Mouse (Mus musculus) heart, adult 9 months (tissue): ENCODE results near the gene Pip5k1b.
A peak's percentile ranks its signal among the peaks of the same experiment; 100 is the strongest.

Source experiments
- DNase-seq, 2 experiments: peaks; one replicate each; pipeline ENCODE4 v3.0.0; 2022; ENCODE audit warnings: low spot score in 2 of 2

Pip5k1b gene

DNA sequence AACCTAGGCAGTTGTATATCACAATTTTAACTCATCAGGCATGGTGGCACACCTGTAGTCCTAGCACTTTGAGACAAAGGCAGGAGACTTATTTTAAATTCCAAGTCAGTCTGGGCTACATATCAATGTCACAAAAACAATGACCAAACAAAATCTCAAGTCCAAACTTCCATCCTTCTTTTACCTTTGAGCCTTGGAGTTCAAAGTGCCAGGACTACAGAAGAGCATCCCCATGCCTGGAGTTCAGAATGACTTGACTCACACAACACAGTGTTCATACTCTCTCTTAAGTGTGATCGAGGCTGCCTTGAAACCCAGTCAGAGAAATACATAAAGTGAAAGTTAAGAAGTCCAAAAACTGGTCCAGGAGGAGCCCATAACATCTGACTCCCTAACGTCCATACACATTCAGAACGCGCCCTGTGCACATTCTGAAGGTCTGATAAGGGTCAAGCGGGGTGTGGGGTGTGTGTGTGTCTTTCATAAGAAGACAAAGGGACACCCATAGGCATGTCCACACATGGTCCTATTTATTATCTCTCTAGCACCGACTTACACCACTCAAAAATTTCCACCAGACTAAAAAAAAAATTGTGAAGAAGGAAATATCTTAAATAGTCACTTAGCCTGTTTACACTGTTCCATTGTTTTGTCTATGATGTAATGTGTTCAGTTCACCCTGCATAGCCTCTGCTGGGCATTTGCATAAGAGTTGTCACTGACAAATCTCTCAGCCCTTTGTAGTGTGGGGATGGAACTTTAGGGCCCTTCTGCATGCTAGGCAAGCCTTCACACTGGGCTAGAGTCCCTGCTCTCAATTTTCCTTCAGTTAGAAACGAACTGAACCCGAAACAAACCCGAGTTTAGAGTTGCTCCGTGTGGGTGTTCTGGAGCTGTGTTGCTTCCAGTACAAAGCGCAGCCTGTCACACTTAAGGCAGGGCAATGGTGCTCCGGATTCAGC is 296.0 kb downstream of the Pip5k1b start:
- no peak for DNase-seq

GRCm38 (mm10) chr19:24258368-24258767 is 297.3 kb downstream of the Pip5k1b start:
- peak; percentile 35 to 44 for DNase-seq

DNA sequence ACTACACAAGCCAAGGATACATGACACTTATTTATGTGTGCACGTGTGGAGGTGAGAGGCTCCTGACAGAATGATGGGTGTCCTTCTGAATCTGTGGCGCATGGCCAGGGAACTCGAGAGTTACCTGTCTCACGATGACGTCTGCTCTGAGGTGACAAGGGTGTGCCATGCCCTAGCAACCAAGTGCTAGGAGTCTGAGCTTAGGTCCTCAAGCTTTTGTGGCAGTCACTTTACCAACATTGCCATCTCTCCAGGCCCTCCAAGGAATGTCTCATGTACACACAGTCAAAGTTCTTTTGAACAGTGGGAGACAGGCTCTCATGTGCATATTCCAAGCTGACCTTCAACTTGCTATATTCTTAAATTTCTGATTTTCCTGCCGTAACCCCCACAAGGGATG is 297.7 kb downstream of the Pip5k1b start:
- no peak for DNase-seq

DNA sequence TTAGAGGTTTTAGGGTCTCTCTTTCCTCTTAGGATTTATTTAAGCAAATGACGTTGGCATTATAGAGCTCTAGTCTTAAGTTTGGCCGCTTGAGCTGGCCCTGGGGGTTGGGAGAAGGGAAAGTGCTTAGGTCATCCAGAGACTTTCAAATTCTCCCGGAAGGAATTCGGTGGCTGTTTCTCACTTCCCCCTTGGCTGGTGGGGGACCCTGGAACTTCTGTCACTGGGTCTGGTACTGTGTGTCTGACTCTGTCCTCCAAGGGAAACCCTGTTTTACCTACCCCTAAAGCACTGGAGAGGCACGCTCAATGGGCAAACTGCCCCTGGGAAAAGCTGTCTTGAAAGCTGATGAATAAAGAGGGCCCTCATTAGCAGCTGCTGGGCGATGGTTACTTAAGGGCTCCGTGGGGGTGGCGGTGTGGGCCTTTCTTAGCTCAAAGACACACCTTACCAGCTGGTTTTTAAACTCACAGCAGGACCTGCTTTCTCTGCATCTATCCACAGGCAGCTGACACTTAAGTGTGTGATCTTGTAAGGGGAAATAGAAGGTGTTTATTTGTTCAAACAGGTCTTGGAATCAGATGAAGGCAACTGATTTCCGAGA is 301.9 kb downstream of the Pip5k1b start:
- DNase-seq = no peak

GRCm38 (mm10) chr19:24251869-24252268 is 303.8 kb downstream of the Pip5k1b start:
- peak; percentile 45 to 72 for DNase-seq
